Mouse (Mus musculus): ENCODE measurements around the gene Rbks.

- no peak for TF ChIP-seq CTCF (IDR thresholded peaks at IDR 0.05; ENCODE audit: low read depth, low read length)
- no peak for TF ChIP-seq TAL1 (conservative IDR thresholded peaks at IDR 0.05; ENCODE audit: low read depth, low read length)
- no peak for TF ChIP-seq GATA1 (IDR thresholded peaks at IDR 0.05; ENCODE audit: borderline replicate concordance, low read length)
Measured at GRCm38 (mm10) chr5:31669984-31670383, 27.4 kb downstream of the Rbks start.

Measured in G1E (cell line).